Mouse (Mus musculus): Measurements from ENCODE around the gene Camk1d.

DNA sequence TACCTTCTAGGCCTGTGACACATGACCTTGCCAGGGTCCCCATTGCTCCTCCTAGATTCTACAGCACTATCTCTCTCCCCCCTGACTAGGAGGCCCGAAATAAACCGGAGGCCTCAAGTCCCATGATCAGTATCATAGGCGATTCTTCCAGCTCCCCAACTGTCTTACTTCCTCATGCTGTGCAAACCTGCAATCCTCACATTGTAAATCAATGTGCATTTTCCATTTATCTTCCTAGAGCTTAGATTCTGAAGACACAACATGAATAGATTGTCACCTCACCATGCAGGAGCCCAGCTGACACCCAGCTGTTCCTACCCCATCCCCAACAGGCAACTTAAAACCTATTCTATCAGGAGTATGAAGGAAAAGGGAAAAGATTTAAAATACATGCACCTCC is 108.5 kb downstream of the Camk1d start:
- TF ChIP-seq CTCF (IDR thresholded peaks at IDR 0.05; ENCODE audit: control insufficient read depth, insufficient read depth, low read length) (no peak), POLR2A (IDR thresholded peaks at IDR 0.05; ENCODE audit: borderline replicate concordance, control insufficient read depth, low read depth, low read length) (no peak)

Measured in bone marrow, adult 2 months (tissue).